Mouse (Mus musculus) thymus, postnatal 4 days (tissue): ENCODE data around the gene Gipc2.
"Not testable (repeated sequence)": the region's sequence is repeated elsewhere in the genome, so short reads cannot be mapped to it uniquely, and the experiment has no call there.

Experiments
- DNase-seq: peaks from one replicate; pipeline ENCODE4 v3.0.0; 2021

The Gipc2 gene

GRCm38 (mm10) chr3:152152483-152152804, 13.6 kb downstream of the Gipc2 start:
- DNase-seq, result no peak

- no peak for DNase-seq
Measured at GRCm38 (mm10) chr3:152151725-152152482, 14.1 kb downstream of the Gipc2 start.

GRCm38 (mm10) chr3:152149863-152150262, 16.2 kb downstream of the Gipc2 start:
- DNase-seq, result no peak

- no peak for DNase-seq
Measured at GRCm38 (mm10) chr3:152149449-152149848, 16.6 kb downstream of the Gipc2 start.

GRCm38 (mm10) chr3:152147085-152147831, 18.8 kb downstream of the Gipc2 start:
- no peak for DNase-seq

GRCm38 (mm10) chr3:152145186-152145585, 20.8 kb downstream of the Gipc2 start:
- no peak for DNase-seq

- no peak for DNase-seq
Measured at GRCm38 (mm10) chr3:152142989-152143695, 22.9 kb downstream of the Gipc2 start.

- no peak for DNase-seq
Measured at GRCm38 (mm10) chr3:152142146-152142545, 23.9 kb downstream of the Gipc2 start.

- not testable (repeated sequence) for DNase-seq
Measured at GRCm38 (mm10) chr3:152139308-152139707, 26.7 kb downstream of the Gipc2 start.

- DNase-seq, result not testable (repeated sequence)
Measured at GRCm38 (mm10) chr3:152136106-152136505, 29.9 kb downstream of the Gipc2 start.

- DNase-seq, result no peak
Measured at GRCm38 (mm10) chr3:152133621-152134020, 32.4 kb downstream of the Gipc2 start.

- DNase-seq, result no peak
Measured at GRCm38 (mm10) chr3:152130963-152131362, 35.1 kb downstream of the Gipc2 start.

GRCm38 (mm10) chr3:152129426-152129825, 36.6 kb downstream of the Gipc2 start:
- not testable (repeated sequence) for DNase-seq

- DNase-seq, result no peak
Measured at GRCm38 (mm10) chr3:152128631-152129030, 37.4 kb downstream of the Gipc2 start.

GRCm38 (mm10) chr3:152127144-152127543, 38.9 kb downstream of the Gipc2 start:
- no peak for DNase-seq

GRCm38 (mm10) chr3:152122720-152123119, 43.3 kb downstream of the Gipc2 start:
- DNase-seq, result no peak

GRCm38 (mm10) chr3:152122101-152122500, 43.9 kb downstream of the Gipc2 start:
- DNase-seq, result peak; percentile 22

GRCm38 (mm10) chr3:152121169-152122009, 44.6 kb downstream of the Gipc2 start:
- no peak for DNase-seq

- no peak for DNase-seq
Measured at GRCm38 (mm10) chr3:152119987-152120386, 46.0 kb downstream of the Gipc2 start.

- DNase-seq, result no peak
Measured at GRCm38 (mm10) chr3:152117941-152118340, 48.1 kb downstream of the Gipc2 start.

- DNase-seq, result no peak
Measured at GRCm38 (mm10) chr3:152116140-152116539, 49.9 kb downstream of the Gipc2 start.

GRCm38 (mm10) chr3:152114786-152115185, 51.2 kb downstream of the Gipc2 start:
- DNase-seq, result no peak

GRCm38 (mm10) chr3:152114222-152114621, 51.8 kb downstream of the Gipc2 start:
- DNase-seq, result no peak
